Mouse (Mus musculus) kidney, embryonic 14.5 days (tissue): ENCODE results near the gene Btbd17. TPM values are rescaled to one million over a fixed set of nuclear protein-coding genes. Genes with fewer than 3 reads are reported as not detected.

Experiments
- ATAC-seq: fragments of 200-750 bp; cut with Nextera tagmentation; 2 replicates; pipeline ENCODE4 v1.8.0; 2017; ENCODE audit warnings: moderate number of reproducible peaks, mild to moderate bottlenecking, moderate TSS enrichment, moderate library complexity; ENCODE audit not compliant: low FRiP score, low TSS enrichment
- H3K27ac ChIP-seq: fragments of 300-500 bp; sonication (generic); 2 replicates; pipeline ENCODE4 v1.5.1; 2014; ENCODE audit warnings: low read depth, mild to moderate bottlenecking, low read length, moderate library complexity, mixed read lengths
- H3K27me3 ChIP-seq: fragments of 300-500 bp; sonication (generic); 2 replicates; pipeline ENCODE4 v1.6.1; 2014; ENCODE audit warnings: mild to moderate bottlenecking, low read length; ENCODE audit not compliant: control insufficient read depth, insufficient read depth
- H3K36me3 ChIP-seq: fragments of 300-500 bp; sonication (generic); 2 replicates; pipeline ENCODE4 v1.6.1; 2014; ENCODE audit warnings: low read length, mixed read lengths; ENCODE audit not compliant: control insufficient read depth, insufficient read depth
- H3K4me1 ChIP-seq: fragments of 300-500 bp; sonication (generic); 2 replicates; pipeline ENCODE4 v1.6.1; 2014; ENCODE audit warnings: low read length, mixed read lengths; ENCODE audit not compliant: control insufficient read depth, insufficient read depth
- H3K4me2 ChIP-seq: fragments of 300-500 bp; sonication (generic); replicated peaks from 2 replicates; pipeline ENCODE4 v1.6.1; 2014; ENCODE audit warnings: low read depth, mild to moderate bottlenecking, low read length
- H3K4me3 ChIP-seq: fragments of 300-500 bp; sonication (generic); 2 replicates; pipeline ENCODE4 v1.5.1; 2014; ENCODE audit warnings: mild to moderate bottlenecking, low read length
- H3K9ac ChIP-seq: fragments of 300-500 bp; sonication (generic); 2 replicates; pipeline ENCODE4 v1.6.1; 2014; ENCODE audit warnings: low read depth, mild to moderate bottlenecking, low read length, moderate library complexity
- H3K9me3 ChIP-seq: fragments of 300-500 bp; sonication (generic); 2 replicates; pipeline ENCODE4 v1.6.1; 2016; ENCODE audit warnings: low read length; ENCODE audit not compliant: control insufficient read depth
- WGBS: fragments of 180-500 bp; shearing (Covaris S2); extraction: QIAGEN DNeasy Blood & Tissue Kit; methylation state at CpG from one replicate; pipeline ENCODE4 v1.1.7; 2014; 5-methylcytosine and 5-hydroxymethylcytosine counted together
- polyA plus RNA-seq: library from polyadenylated mRNA; unstranded; fragments of >200 nt; fragmentation: Nextera tagmentation; extraction: Ambion mirVana; gene quantifications from 2 replicates; pipeline ENCODE4 v1.2.1, GENCODE M21; 2014

Gene Btbd17
- polyA plus RNA-seq, 1 experiment from 2014 or later, result 1.6 TPM

DNA sequence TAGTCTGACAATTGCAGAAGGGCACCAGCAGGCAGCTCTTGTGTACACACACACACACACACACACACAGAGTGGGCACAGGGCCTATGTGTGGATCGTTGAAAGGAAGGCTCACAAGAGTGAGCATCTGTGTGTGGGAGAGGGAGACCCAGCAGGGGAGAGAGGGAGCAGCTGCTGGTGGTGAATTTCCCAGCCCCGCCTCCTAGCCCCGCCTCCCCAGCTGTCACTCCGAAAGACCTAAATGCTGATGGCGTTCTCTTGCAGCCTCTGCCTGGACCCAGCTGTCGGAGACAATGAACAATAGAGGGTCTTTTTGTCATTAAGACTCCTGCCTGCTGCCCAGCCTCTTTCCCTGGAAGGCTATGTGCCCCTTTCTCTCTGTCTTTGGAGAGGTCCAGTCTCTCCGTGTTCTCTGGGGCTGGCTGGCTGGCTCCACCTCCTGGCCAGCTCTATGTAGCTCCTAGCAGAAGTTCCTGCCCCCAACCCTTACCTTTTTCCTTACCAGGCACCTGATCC lies 456 bp downstream of the Btbd17 start:
- Histone ChIP-seq H3K27me3 (peaks cover 37% of the 10 kb centered on the region), H3K27ac (peak overlapping the region; percentile 63; the same call in 1 of the 2 replicates), H3K4me1 (peaks cover 30% of the 10 kb centered on the region), H3K4me3 (peak overlapping the region; percentile 35), H3K9ac (0 out of 2 replicates have a peak overlapping the region, but pooled peaks have one; percentile 31), H3K36me3 (no peaks in the 10 kb centered on the region), H3K4me2 (peak overlapping the region; percentile 57), H3K9me3 (no peaks in the 10 kb centered on the region)
- 0% methylated on average over 7 of the region's 7 CpGs for WGBS
- ATAC-seq, result peak; percentile 83

DNA sequence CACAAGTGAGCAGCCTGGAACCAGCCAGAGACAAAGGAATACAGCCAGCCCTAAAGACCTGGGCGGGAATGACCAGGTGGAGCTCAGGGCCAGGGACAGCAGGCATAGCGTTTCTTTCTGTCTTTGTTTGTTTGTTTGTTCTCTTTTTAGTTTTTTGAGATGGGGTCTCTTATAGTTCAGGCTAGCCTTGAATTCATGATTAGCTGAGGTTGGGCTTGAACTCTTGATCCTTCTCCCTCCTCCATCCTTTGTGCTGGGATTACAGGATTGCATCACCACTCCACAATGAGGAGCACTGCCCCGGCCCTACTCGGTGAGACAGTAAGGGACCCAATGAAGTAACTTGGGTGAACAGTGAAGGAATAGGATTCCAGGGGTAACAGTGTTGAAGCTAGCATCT lies 1.1 kb downstream of the Btbd17 start:
- Histone ChIP-seq H3K4me2 (peak overlapping the region; percentile 57; the same call in 1 of the 2 replicates), H3K36me3 (no peaks in the 10 kb centered on the region), H3K27me3 (peaks cover 43% of the 10 kb centered on the region), H3K9me3 (no peaks in the 10 kb centered on the region), H3K4me1 (peaks cover 31% of the 10 kb centered on the region), H3K4me3 (no peak overlapping the region), H3K9ac (no peak overlapping the region), H3K27ac (peak overlapping the region; percentile 63; the same call in 1 of the 2 replicates)
- no peak; the same call in 1 of the 2 replicates for ATAC-seq
- 49% methylated on average over 4 of the region's 4 CpGs for WGBS

- peaks cover 37% of the 10 kb centered on the region for H3K4me1 ChIP-seq
- peaks cover 49% of the 10 kb centered on the region for H3K27me3 ChIP-seq
Observed at GRCm38 (mm10) chr11:114793868-114794545, 1.7 kb downstream of the Btbd17 start.

DNA sequence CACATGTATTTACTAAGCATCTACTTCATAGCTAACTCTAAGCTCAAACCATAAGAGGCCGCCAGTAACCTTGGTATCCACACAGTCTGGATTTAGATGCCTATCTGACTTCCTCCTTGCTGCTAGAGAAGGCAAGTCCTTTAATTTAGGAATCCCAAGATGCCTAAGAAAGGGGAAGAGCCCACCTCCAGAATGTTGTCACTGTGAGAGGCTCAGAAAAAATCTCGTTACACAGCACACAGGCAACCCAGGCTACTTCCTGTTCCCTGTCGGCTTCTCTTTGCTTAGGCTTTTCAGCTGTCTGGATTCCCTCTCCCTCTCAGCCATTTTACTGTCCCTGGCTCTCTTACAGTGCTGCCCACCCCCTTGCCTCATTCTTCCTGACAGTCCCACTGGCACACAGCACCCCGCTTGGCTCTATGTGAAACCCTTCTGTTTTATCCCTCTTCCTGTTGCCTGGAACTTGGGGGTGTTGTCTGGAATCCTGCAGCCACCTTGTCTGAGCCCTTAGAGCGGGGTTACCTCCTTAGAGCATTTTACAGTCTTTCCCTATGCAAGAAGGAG lies 2.7 kb downstream of the Btbd17 start:
- Histone ChIP-seq H3K4me3 (peak overlapping the region; percentile 38; the same call in 1 of the 2 replicates), H3K9ac (no peak overlapping the region), H3K9me3 (no peaks in the 10 kb centered on the region), H3K27ac (no peak overlapping the region), H3K36me3 (no peaks in the 10 kb centered on the region), H3K4me1 (peaks cover 37% of the 10 kb centered on the region), H3K27me3 (peaks cover 52% of the 10 kb centered on the region), H3K4me2 (no peak overlapping the region)
- WGBS, result 54% methylated on average over 5 of the region's 5 CpGs
- no peak for ATAC-seq

More at GRCm38 (mm10) chr11:114793868-114794545, 1.7 kb downstream of the Btbd17 start:
- H3K27ac ChIP-seq, result no peak overlapping the region
- 67% methylated on average over 19 of the region's 19 CpGs for WGBS
- H3K36me3 ChIP-seq, result no peaks in the 10 kb centered on the region
- no peak overlapping the region for H3K4me2 ChIP-seq
- H3K9ac ChIP-seq, result no peak overlapping the region
- no peaks in the 10 kb centered on the region for H3K9me3 ChIP-seq
- ATAC-seq, result no peak
- H3K4me3 ChIP-seq, result no peak overlapping the region

DNA sequence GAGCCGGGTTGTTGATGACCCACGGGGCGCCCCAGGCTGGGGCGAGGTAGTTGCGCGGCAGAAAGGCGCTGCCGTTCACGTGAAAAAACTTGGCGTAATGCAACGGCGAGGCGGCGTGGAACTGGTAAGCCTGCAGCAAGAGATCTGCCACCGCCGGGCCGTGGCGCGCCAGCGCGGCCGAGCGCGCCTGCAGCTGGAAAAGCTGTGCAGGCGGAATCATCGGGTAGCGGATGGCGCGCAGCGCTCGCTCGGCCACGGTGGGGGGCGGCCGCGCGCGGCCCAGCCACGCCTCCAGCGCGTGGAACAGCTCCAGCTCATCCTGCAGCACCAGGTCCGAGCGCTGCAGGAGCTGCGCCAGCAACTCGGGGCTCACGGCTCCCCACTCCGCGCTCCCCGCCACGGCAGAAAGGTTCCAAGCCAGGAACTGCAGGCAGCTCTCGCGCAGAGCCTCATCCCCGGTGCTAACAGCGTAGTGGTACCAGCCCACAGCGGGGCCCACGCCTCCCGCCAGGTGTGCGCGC lies 3.8 kb downstream of the Btbd17 start:
- no peaks in the 10 kb centered on the region for H3K36me3 ChIP-seq
- 0 out of 2 replicates have a peak overlapping the region, but pooled peaks have one; percentile 38 for H3K9ac ChIP-seq
- H3K9me3 ChIP-seq, result no peaks in the 10 kb centered on the region
- H3K4me1 ChIP-seq, result peaks cover 37% of the 10 kb centered on the region
- ATAC-seq, result no peak
- WGBS, result under 1% methylated on average over 58 of the region's 59 CpGs
- H3K27me3 ChIP-seq, result peaks cover 63% of the 10 kb centered on the region
- H3K27ac ChIP-seq, result no peak overlapping the region
- H3K4me2 ChIP-seq, result peak overlapping the region; percentile 89
- H3K4me3 ChIP-seq, result peak overlapping the region; percentile 38

GRCm38 (mm10) chr11:114791351-114791889 lies 4.3 kb downstream of the Btbd17 start:
- Histone ChIP-seq H3K36me3 (no peaks in the 10 kb centered on the region), H3K27me3 (peaks cover 68% of the 10 kb centered on the region), H3K9me3 (no peaks in the 10 kb centered on the region), H3K9ac (no peak overlapping the region), H3K4me1 (peaks cover 37% of the 10 kb centered on the region), H3K4me2 (peak overlapping the region; percentile 89), H3K27ac (no peak overlapping the region), H3K4me3 (peak overlapping the region; percentile 38)
- WGBS, result 4% methylated on average over 49 of the region's 50 CpGs
- ATAC-seq, result no peak

DNA sequence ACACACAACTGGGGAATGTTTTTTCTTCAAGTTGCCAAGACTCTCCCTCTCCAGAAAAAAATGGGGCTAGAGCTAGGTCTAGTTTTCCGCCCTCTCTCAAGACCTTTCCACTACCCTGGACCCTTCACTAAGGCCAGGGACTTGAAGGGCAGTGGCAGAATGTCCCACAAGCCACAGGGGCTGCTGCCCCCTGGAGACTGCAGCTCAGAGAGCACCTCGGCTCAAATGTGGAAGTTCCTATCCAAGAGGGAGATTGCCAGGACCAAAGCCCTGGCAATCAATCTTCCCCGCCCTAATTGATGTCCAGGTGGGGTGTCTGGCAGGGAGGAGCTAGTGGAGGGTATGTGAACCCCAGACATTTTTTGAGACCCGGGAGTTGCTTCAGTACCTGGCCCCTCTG lies 4.9 kb downstream of the Btbd17 start:
- H3K4me1 ChIP-seq, result peaks cover 33% of the 10 kb centered on the region
- peaks cover 74% of the 10 kb centered on the region for H3K27me3 ChIP-seq
- no peak overlapping the region for H3K9ac ChIP-seq
- no peak overlapping the region for H3K4me3 ChIP-seq
- no peaks in the 10 kb centered on the region for H3K9me3 ChIP-seq
- ATAC-seq, result no peak
- H3K4me2 ChIP-seq, result no peak overlapping the region
- no peak overlapping the region for H3K27ac ChIP-seq
- no peaks in the 10 kb centered on the region for H3K36me3 ChIP-seq
- WGBS, result 35% methylated on average over 4 of the region's 4 CpGs

DNA sequence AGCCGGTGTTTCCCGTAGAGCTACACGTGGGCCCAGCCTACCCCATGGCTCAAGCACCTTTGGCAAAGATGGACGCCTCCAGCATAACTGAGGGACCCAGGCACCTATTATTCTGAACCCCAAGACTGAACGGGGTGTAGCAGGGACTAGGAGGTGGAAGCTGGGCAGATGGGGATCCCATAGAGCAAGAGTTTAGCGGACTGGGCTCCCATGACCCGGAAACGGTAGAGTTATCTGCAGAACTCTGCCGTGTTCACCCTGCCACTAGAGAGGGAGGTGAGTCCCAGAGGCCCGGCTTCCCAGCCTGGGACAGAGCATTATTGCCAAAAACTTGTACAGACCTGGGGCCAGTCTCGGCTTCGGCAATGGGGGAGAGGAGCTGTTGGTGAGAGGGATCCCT lies 5.6 kb downstream of the Btbd17 start:
- Histone ChIP-seq H3K4me2 (no peak overlapping the region), H3K27me3 (peaks cover 80% of the 10 kb centered on the region), H3K36me3 (no peaks in the 10 kb centered on the region), H3K4me1 (peaks cover 28% of the 10 kb centered on the region), H3K9me3 (no peaks in the 10 kb centered on the region), H3K27ac (no peak overlapping the region), H3K9ac (no peak overlapping the region), H3K4me3 (no peak overlapping the region)
- 74% methylated on average over 12 of the region's 12 CpGs for WGBS
- no peak for ATAC-seq
